Mouse (Mus musculus) layer of hippocampus, adult 8-10 months (tissue): Measurements from ENCODE around the gene Rai1. TPM values are rescaled to one million over a fixed set of nuclear protein-coding genes. Genes with fewer than 3 reads are reported as not detected.

Experiments used
- DNase-seq, 2 experiments: peaks; one replicate each; pipeline ENCODE4 v3.0.0; 2022; ENCODE audit warnings: low spot score in 2 of 2
- total RNA-seq, 4 experiments: library from RNA; stranded (reverse); gene quantifications; 2 replicates each; pipeline ENCODE4 v1.2.4; 2022

Rai1 gene
- total RNA-seq, 4 experiments from 2014 or later: 70.5 to 85.6 (median 78.1) TPM

- no peak for DNase-seq
Observed at GRCm38 (mm10) chr11:60161146-60161874, 56.5 kb downstream of the Rai1 start.

GRCm38 (mm10) chr11:60162547-60162946 lies 57.7 kb downstream of the Rai1 start:
- DNase-seq: no peak

- no peak for DNase-seq
Observed at GRCm38 (mm10) chr11:60163362-60163761, 58.5 kb downstream of the Rai1 start.

- DNase-seq: no peak
Observed at GRCm38 (mm10) chr11:60164450-60164849, 59.6 kb downstream of the Rai1 start.

GRCm38 (mm10) chr11:60165076-60165475 lies 60.3 kb downstream of the Rai1 start:
- no peak for DNase-seq

GRCm38 (mm10) chr11:60168780-60169179 lies 64.0 kb downstream of the Rai1 start:
- DNase-seq: no peak

GRCm38 (mm10) chr11:60172074-60172473 lies 67.3 kb downstream of the Rai1 start:
- DNase-seq: no peak

- DNase-seq: no peak
Observed at GRCm38 (mm10) chr11:60173606-60174184, 68.9 kb downstream of the Rai1 start.

GRCm38 (mm10) chr11:60175371-60176181 lies 70.8 kb downstream of the Rai1 start:
- DNase-seq: peak; percentile 67 to 69

- DNase-seq: peak; percentile 67 to 74
Observed at GRCm38 (mm10) chr11:60176182-60176974, 71.6 kb downstream of the Rai1 start.

- peak; percentile 72 to 74 for DNase-seq
Observed at GRCm38 (mm10) chr11:60176975-60177657, 72.3 kb downstream of the Rai1 start.

- no peak for DNase-seq
Observed at GRCm38 (mm10) chr11:60178005-60178404, 73.2 kb downstream of the Rai1 start.

- no peak for DNase-seq
Observed at GRCm38 (mm10) chr11:60178506-60178905, 73.7 kb downstream of the Rai1 start.

- no peak for DNase-seq
Observed at GRCm38 (mm10) chr11:60182116-60182670, 77.4 kb downstream of the Rai1 start.

GRCm38 (mm10) chr11:60182741-60183140 lies 77.9 kb downstream of the Rai1 start:
- no peak for DNase-seq

- DNase-seq: peak in 1 of 2 experiments; percentile 55
Observed at GRCm38 (mm10) chr11:60184346-60185325, 79.8 kb downstream of the Rai1 start.

- DNase-seq: peak; percentile 64 to 65
Observed at GRCm38 (mm10) chr11:60185396-60186231, 80.8 kb downstream of the Rai1 start.

- DNase-seq: no peak
Observed at GRCm38 (mm10) chr11:60187070-60187469, 82.3 kb downstream of the Rai1 start.
